Mouse (Mus musculus) stomach, postnatal 0 days (tissue): Measurements from ENCODE around the gene Magi1.

Experiments used
- CTCF ChIP-seq: IDR thresholded peaks from 2 replicates; pipeline ENCODE4 v1.5.1; 2016; ENCODE audit warnings: antibody characterized with exemption, low read depth, mild to moderate bottlenecking, moderate library complexity
- EP300 ChIP-seq: optimal IDR thresholded peaks from 2 replicates; pipeline ENCODE3; 2016; ENCODE audit warnings: antibody characterized with exemption

DNA sequence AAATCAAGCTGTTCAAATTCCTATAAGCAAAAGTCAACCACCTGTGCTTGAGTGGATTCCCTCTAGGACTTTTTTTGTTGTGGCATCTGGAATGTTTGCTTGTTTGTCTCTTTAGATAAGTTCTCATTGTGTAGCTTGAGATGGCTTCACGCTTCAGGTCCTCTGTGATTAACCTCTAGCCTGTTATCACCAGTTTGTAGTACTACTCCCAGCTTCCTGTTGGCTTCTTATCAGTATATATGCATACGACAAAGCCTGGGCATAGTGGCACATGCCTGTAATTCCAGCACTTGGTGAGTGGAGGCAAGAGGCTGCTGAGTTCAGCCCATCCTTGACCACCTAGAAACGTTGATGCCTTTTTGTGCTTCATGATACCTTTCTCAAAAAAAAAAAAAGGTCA is 16.8 kb upstream of the Magi1 start:
- no peak for TF ChIP-seq CTCF
- TF ChIP-seq EP300: no peak
